Mouse (Mus musculus): ENCODE data around the gene Tex44. TPM values are rescaled to one million over a fixed set of nuclear protein-coding genes. Genes with fewer than 3 reads are reported as not detected.

Gene Tex44
- total RNA-seq, 2 experiments from 2014 or later, result not detected

DNA sequence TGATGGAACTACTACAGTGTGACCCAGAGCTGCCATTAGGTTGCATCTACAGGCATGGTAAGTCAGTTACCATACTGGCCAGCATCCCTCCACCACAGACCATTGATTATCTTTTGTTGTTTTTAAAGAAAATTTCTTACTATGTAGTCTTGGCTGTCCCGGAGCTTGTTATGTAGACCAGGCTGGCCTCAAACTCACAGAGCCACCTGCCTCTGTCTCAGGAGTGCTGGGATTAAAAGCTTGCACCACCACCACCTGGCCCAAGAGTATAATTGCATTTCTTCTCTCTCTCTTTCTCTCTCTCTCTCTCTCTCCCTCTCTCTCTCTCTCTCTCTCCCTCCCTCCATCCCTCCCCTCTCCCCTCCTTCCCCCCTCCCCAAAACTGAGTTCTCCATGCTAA, 1.8 kb upstream of the Tex44 start:
- DNase-seq, result no peak

DNA sequence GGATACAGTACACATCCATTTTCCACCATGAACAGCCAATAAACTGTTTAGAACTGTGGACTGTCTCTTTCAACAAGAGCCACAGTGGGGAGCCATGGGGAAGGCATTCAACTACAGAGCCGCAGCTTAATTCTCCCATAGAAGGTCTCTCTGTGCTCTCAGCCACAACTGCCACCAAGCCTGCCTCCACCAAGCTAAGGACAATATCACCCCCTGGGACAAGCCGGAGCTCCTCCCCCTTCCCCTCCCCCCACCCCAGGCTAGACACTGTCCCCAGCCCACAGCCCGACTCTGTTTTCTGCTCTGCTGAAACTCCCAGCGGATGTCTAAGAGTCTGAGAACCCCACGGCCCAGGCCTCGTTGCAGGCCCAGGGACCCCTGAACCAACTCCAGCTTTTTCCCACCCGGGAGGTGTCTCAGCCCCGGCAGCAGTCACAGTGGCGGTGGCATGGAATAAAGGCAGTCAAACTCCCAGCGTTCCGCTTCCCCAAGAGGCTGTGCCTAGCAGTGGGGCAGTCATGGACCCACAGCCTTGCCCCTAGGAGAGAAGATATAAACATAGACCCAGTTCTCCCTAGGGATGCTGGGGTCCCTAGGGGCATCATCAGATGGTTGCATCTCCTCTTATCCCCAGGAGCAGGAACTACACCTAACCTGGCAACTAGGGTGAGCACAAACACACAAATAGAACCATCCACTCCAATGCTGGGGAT, 1.1 kb upstream of the Tex44 start:
- DNase-seq, result no peak

- DNase-seq, result peak; percentile 58 to 61
Observed at GRCm38 (mm10) chr1:86430056-86430455, 3.9 kb downstream of the Tex44 start.

DNA sequence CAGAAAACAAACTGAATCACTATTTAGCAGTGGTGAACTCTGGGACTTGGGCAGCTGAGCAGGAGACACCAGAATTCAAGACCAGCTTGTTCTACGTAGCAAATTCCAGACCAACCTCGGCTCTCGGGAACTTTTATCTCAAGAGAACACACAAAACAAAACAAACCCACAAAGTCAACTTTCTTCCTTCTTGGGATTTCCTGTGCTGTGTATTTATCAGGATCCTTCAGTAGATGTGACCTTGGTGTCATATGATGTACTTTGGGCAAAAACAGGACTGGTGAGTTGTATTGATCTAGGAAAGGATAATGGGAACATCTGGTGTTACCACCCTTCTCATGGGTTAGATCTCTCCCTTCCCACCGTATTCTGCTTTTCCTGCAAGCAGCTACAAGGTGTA, 6.6 kb downstream of the Tex44 start:
- no peak for DNase-seq

DNA sequence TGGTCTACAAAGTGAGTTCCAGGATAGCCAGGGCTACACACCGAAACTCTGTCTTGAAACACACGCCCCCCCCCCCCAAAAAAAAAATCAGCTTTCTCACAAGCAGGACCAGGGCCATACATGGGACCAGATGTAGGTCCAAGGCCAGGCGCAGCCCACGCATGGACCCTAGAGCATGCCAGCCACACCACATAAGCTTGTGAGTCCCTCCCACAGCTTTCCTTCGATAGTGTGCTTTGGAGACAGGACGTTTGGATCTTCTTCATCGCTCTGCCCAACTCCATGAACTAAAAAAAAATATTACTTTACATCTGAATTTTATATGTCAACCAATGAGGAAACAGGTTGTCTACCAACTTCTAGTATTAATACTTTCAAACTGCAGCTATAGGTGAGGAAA, 7.2 kb downstream of the Tex44 start:
- no peak for DNase-seq

GRCm38 (mm10) chr1:86434001-86434400, 7.9 kb downstream of the Tex44 start:
- DNase-seq, result peak in 1 of 2 experiments; percentile 78

DNA sequence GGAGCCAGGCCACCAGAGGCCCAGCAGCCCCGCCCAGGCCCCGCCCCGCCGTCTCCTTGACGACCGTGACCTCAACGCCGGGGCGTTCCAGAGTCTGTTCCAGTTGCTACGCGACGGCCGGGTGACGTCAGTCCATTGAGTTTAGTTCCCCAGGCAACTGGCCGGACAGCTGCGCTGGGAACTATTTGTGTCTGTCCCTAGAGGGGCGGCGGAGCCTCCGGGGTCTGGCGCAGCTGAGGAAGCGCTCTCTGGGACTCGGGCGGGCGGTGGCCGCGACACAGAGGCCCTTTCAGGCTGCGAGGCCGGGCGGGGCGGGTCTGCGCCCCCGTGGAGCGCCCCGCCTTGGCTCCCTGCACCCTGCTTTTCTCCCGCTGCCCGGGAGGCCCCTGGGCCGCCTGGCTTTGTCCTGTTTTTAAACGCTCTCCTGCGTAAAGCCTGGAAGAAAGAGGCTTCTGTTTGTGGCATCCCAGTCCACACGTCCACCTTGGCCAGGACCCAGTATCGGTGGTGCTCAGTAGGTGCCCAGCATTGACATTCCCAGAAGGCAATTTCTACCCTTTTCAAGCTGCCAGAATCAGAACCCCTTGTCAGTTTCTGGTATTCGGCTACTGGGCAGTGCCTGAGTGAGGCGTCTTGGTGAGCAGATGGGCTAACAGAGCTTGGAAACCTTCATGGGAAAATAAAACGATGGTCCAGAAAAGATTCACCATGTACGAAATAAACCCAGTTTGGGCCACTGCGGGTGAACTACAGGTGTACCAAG, 8.5 kb downstream of the Tex44 start:
- DNase-seq, result peak; percentile 98 to 99

DNA sequence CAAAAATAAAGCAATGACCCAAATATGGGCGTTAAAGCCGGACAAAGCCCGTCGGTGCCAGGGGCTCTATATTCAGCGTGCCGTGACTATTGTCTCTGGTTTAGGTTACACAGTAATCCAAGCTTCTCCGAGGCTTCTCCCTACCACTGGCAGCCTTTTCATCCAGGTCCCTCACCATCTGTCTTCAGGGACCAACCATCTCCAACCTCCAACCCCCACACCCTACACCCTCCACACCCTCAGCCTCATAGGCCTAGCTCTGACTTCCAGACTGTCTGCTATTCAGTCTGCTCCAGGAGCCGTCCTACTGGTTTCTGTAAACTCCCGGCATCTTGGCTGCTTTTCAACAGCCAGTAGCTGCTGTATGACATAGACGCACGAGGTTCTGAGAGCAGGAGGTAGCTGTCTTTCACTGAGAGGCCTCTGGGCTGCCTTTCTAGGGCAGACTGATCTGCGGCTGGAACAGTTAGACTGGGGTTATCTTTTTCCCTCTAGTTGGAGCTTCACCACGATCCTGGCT, 9.2 kb downstream of the Tex44 start:
- DNase-seq, result peak; percentile 54 to 55

DNA sequence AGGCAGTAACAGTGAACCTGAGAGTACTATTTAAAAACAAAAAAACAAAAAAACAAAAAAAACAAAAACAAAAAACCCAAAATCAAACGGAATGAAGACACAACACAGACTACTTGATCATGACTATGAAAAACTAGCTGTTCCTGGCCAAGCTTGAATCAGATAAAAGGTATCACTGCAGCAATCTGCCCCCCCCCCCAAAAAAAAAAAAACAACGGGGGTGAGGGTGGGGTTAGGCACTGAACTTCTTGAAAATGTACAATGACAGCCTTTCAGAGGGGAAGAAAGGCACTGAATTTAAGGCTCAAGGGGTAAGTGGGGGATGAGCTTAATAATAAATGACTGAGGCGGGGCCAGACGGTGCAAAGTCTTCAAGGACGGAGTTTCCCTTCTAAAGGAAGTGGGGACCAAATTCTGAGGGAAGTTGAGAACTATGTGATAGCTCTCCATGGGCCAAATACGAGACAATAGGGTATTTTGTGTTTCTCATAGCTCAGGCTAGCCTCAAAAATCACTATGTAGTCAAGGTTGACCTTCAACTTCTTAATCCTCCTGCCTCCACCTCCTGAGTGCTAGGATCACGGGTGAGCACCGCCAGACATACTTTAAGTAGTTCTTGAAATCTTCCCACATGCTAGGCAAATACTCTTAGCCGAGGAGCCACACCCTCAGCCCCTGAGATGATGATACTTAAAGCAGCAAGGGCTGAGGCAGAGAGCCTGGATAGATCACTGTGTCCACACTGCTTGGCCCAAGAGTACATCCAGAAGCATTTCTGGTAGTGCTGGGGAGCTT, 11.3 kb downstream of the Tex44 start:
- DNase-seq, result no peak

DNA sequence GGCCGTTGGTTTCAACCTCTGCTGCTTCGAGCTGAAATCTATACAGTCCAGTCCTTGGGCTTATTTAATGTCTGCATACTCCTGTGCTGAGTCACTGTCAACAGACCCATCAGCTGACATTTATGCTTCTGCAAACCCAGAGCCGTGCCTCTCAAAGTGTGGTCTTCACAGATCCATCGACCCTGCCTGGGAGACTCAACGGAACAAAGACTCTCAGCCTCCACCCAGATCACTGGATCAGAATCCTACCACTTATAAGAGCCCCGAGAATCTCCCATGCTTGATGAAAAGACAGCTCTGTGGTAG, 11.8 kb downstream of the Tex44 start:
- DNase-seq, result no peak

DNA sequence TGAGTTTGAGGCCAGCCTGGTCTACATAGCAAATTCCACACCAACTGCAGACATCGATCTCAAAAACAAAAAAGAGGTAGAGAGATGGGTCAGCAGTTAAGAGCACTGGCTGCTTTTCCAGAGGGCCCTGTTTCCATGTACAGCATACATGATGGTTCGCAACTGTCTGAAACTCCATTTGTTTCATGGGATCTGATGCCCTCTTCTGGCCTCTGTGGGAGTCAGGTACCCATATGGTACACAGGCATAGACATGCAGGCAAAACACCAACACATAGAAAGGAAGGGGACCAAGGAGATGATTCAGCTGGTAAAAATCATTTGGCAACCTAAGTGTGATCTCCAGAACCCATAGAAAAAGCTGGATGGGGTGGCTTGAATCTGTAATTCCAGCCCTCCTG, 12.4 kb downstream of the Tex44 start:
- DNase-seq, result no peak

GRCm38 (mm10) chr1:86439487-86440170, 13.5 kb downstream of the Tex44 start:
- no peak for DNase-seq

DNA sequence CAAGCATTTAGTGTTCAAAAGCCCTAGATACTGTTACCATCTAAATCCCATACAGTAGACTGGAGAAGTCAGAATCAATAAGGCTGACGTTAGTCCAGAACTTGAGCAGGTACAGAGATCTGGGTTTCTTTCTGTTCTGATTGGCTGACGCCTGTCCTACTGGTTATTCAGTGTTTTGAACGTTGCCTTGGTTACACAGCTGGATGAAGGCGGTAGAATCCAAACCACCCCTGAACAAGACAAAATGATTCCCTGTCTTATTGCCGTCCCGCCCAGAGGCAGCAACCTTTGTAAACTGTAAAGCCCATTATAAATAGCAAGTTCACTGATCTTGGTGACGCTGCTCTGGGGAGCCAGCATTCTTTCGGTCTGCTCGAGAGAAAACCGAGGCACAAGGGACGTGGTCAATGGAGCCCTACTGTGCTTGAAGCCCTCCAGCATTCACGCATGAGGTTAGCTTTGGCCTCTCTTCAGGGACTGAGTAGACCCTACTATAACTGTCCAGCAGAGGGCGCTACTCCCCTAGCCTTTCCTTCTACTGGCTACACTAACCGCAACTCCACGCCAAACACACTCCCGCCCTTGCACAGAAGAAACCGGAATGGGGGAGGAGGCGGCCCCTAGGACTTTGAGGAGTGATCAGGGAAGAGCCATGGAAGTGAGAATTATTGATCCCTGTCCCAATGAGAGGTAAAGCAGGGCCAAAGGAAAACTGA, 14.2 kb downstream of the Tex44 start:
- DNase-seq, result peak; percentile 88 to 89

- DNase-seq, result peak in 1 of 2 experiments; percentile 35
Observed at GRCm38 (mm10) chr1:86440887-86441723, 15.0 kb downstream of the Tex44 start.

DNA sequence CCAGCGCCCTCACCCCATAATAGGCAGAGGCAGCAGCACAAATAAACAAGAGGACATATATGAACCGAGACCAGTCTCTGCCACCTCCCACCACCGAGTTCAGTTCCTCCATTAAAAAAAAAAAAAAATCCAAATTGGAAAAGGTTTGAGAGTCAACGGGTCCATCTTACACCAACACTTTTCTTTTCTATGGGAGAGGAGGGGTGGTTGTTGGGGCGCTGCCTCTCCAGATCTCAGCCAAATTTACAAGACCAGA, 15.5 kb downstream of the Tex44 start:
- DNase-seq, result no peak

DNA sequence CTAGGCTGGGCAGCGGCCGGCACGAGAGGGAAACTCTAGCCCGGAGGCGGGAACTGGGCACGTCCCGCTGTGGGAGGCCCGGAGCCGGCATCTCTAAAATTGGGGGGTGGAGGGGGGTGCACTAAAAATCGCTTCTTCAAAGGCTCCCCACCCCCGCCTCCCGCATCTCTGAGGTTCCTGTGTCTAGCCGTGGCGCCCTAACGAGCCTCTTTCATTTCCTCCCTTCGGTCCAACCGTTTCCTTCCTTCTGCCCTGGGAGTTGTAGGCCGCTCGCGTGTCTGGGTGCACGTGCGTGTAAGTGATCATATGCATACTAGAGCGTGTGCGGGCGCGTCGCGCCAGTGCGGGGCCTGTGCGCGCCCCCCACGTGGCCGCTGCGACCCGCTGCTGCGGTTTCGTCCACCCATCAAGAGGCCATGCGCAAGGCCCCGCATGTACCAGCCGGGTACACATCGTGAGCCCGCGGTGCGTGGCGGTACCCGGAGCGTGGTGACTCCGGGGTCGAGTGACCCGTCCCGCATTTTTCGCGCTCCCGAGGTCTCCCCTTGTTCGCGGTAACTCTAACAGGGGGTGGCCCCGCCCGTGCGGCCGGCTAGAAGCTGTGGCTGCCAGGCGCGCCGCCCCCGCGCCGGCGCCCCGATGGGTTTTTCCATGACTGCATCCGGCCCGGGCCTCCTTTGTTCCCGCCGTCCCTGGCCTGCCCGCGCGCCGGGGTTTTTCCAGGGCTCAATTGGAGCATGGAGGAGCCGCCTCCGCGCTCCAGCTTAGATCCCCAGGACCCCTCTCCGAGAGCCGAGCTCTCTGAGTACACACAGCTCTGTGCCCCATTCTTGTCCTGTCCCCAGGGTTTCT, 16.1 kb downstream of the Tex44 start:
- DNase-seq, result peak; percentile 85 to 86

- DNase-seq, result no peak
Observed at GRCm38 (mm10) chr1:86442832-86443231, 16.7 kb downstream of the Tex44 start.

- DNase-seq, result no peak
Observed at GRCm38 (mm10) chr1:86443386-86444172, 17.4 kb downstream of the Tex44 start.

GRCm38 (mm10) chr1:86447596-86448171, 21.6 kb downstream of the Tex44 start:
- DNase-seq, result no peak
